Mouse (Mus musculus) heart, adult 11 months (tissue): ENCODE measurements at regions not wholly inside any gene's neighbourhood (a gene's known extent, or its start where the extent isn't known, plus 50 kb on each side); places are given as distances from the start of the nearest gene placed in this dataset.
A peak's percentile ranks its signal among the peaks of the same experiment; 100 is the strongest.
"Not testable (repeated sequence)": the region's sequence is repeated elsewhere in the genome, so short reads cannot be mapped to it uniquely, and the experiment has no call there.

Experiments used
- DNase-seq: peaks from one replicate; pipeline ENCODE4 v3.0.0; 2022

DNA sequence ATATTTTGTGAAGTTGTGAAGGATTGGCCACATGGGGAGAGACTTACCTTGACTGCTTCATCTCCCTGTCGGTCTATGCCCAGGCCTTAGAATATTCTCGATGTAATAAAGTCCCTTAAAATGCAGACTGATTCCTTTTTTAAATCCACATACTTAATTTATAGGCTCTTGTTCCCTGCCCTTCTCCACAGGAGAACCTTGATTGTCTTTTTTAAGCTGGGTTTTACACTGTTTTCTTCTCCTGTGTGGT, 77.8 kb upstream of the Cpsf6 start:
- DNase-seq = no peak

DNA sequence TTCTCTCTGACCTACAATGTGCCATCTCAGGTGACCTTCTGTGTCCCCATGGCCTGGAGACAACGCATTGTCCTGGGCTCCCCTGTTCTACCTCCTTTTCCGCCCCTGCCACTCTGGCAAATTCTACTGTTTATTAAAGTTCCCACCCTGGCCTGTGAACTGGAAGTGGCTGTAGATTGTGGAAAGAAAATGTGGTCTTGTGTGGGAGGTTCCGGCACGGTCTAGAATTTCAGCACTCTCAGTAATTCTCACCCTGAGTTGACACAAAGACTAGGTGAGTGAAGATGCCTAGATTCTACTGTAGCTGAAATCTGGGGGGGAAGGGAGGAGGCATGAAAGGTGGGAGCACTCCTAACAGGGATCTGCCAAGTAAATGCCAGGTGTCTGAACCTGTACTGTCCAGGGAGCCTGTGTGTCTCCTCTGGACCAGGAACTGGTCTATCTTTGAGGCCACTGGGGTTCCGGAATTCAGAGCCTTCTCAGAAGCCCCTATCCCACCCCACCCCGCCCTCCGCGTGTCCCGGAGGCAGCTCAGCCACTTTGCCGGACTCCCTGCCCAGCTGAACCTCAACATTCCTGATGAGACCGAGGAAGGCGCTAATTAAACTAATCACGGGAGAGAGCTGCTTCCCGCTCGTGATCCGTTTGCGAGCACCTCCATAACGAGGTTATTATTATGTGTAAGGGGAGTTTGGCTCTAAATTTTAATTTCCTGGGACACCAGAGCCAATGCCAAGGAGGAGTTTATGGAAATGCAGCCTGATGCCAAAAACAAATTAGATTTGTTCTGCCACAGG, 77.3 kb upstream of the Cpsf6 start:
- DNase-seq = no peak

DNA sequence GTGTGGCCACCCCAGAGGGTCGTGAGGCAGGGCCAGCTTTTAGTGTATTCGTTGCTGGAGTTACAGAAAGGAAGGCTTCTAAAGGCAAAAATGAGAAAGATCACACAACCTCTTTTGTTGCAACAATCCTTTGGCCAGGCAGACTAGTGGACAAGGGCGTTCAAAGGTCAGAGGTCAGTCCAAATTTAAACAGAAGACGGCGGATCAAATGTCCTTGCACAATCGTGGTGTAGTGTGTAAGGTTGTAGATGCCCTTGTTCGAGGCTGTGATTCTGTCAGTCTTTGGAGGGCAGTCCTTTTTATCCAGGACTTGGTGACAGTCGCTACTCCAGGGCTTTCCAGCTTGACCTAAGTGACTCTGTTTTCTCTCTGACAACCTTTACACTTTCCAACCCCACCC, 76.6 kb upstream of the Cpsf6 start:
- no peak for DNase-seq

DNA sequence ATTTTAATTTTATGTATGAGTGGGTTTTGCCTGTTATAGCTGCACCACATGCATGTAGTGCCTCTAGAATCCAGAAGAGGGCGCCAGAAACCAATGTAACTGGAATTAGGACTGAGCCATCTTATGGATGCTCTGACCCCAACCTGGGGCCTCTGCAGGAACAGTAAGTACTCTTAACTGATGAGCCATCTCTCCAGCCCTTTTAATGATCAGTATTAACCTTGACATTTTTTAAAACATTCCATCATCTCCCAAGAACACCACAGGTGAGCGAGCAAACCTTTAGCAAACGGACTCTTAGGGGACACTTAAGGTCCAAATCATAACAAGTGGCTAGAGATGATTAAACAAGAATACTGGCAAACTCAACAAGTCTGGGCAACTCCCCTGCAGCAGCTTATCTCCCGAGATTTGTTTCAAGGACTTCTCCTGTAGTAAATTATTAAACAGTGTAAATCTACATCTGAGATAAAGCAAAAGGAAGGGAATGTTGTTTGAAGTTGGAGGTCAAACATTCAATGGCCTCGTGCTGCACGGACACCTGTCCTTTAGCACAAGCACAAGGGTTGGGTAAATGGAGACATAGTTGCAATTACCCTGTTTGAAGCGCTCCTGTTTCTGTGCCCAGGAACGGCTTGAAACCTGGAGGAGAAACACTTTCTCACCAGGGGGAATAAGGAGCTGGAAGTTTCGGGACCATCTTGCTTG, 75.9 kb upstream of the Cpsf6 start:
- peak; percentile 93 for DNase-seq

DNA sequence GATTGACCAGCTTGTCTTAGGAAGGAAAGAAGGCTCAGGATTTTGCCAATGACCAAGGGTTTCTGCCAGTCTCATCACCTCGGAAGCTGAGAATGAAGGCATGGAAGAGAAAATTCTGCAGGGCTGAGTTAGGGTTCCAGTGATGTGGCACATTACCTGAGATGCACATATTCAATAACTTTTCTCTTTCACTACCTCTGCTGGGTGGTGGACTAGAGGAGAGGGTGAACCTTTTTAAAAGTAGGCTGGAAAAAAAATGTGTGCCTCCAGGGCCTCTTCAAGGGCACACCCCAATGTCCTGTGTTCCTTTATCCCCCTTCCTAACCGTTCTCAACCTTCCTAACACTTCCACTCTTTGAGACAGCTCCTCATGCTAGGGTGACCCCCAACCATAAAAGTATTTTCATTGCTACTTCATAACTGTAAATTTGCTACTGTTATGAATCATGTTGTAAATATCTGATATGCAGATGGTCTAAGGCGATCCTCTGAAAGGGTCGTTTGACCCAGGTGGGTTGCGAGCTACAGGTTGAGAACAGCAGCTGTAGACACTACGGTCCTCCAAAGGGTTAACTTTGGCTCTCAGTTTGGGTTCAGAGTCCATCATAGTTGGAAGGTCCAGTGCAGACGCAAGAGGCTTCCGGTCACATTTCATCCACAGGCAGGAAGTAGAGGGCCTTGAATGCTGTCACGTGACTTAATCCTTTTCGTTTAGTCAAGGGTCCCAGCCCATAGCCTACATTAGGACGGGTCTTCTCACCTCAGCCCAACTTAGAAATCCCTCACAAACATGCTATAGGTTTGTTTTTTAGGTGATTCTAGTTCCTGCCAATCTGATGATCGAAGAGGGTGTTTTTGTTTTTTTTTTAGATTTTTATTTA, 75.1 kb upstream of the Cpsf6 start:
- no peak for DNase-seq

DNA sequence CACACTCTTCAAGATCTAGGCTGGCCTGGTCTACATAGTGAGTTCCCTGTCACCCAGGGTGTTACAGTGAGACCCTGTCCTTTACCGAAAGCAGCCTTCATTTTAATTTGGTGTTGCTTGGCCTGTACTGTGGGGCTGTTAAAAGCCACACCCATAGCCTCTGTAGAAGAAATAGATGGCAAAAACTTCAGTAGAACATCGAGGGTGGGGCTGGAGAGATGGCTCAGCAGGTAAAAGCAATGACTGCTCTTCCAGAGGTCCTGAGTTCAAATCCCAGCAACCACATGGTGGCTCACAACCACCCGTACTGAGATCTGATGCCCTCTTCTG, 74.3 kb upstream of the Cpsf6 start:
- DNase-seq = no peak

DNA sequence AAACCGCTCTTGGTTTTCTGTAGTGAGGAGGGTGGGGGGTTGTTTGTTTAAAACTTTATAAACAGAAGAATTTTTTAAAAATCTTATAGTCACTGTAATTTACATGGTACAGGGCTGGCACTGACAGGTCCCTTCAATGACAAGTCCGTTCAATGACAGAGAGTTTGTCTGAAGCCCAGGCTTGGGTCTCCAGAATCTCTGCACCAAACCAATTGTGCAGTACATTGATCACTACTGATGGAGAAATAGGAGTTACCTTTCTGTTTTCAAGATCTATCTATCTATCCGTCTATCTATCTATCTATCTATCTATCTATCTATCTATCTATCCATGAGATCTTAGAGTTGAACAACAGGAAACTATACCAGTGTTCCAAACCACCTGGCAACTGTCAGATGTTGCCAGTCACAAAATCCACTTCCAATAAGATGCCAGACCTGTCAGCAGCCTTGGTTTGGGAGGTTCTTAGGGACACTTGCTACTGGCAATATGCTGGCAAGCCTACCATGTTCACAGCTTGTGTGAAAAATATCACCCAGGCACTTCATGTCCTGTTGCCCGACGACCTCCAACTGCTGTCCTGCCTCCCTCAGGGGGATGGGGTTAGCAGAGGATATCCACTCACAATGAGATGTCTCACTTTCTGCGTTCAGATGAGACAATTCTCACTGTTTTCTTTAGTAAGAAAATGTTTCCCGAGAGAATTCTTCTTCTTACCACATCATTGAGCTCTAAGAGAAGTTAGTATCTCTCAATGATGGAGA, 73.8 kb upstream of the Cpsf6 start:
- no peak for DNase-seq

DNA sequence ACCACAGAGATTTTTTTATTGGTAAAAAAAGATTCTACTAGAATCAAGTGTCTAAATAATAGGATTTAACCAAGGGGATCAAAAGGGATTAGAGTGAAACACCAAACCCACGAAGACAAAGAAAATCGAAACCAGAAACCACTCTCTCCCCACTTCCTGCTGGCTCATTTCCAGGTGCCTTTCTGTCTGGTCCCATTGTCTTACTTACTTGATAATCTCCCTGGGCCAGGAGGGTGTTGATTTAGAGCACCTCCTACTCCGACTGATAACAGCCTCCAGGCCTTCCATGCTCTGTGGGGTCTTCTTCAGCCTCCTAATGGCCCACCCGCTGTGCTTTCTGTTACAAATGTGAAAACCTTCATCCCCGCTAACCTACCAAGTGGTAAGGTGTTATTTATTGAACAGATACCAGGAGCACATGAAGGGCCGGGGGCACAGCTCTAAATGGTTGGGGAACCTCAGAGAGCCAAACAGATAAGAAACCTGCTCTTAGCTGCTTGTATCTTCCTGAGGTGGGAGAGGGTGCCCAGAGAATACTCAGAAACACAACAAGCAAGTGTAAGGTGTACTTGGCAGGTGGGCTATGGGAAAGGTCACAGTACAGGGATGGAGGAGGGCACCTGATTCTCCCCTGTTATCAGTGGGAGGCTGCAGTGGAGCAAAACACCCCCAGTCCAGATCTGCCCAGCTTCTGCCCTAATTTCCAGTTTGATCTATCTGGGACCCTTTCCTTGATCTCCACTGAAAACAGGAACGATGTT, 72.6 kb upstream of the Cpsf6 start:
- peak; percentile 97 for DNase-seq

DNA sequence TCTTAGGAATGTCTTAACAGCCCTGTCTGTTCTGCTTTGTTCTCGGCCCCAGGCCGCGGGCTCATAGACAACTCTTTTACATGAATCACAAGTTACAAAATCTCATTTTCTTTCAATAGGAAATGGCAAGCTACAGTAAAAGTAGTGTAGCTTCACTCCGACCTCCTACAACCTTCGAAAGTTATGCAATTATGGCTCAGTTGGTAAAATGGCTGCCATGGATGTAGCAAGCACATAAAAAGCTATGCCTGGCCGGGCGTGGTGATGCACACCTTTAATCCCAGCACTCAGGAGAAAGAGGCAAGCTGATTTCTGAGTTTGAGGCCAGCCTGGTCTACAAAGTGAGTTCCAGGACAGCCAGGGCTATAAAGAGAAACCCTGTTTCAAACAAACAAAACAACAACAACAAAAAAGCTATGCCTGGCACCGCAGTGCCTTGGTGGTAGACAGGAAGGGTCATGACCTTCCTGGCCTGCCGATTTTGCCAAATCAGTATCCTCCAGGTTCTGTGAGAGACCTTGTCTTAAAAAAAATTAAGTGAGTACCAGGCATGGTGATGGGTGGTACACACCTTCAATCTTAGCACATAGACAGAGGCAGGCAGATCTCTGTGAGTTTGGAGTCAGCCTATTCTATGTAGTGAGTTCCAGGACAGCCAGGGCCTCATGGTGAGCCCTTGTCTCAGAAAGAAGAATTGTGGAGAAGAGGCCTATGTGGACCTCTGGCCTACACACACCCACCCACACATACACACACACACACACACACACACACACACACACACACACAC, 71.8 kb upstream of the Cpsf6 start:
- peak; percentile 74 for DNase-seq

DNA sequence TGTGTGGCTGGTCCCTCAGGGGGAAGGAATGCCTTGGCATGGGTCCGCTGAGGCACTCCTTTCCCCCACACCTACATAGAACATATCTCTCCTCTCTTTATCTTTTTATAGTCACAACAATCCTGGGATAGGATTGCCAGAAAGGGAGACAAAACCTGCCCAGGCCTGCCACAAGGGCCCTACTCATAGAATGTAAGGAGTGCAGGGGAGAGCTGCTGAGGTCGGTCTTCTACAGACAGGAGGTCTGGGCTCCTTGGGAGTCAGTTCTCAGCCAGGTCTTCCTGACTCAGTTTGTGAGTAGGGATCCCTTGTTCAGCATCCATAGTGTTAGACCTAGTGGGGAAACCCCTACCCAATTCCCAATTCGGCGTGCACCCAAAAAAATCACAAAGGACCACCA, 70.8 kb upstream of the Cpsf6 start:
- no peak for DNase-seq

DNA sequence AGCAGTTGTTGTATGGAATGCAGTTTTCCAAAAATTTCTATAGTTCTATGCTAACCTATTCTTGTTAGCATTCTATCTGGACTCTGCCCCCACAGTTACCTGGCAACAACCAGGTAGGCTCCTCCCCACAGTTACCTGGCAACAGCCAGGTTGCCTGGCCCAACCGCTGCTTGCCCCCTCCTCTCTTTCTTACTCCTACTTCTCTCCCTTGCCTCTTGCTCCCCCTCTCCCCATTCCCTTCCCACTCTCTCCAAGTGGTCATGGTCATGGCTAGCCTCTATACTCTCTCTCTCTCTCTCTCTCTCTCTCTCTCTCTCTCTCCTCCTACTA, 70.4 kb upstream of the Cpsf6 start:
- DNase-seq = no peak

DNA sequence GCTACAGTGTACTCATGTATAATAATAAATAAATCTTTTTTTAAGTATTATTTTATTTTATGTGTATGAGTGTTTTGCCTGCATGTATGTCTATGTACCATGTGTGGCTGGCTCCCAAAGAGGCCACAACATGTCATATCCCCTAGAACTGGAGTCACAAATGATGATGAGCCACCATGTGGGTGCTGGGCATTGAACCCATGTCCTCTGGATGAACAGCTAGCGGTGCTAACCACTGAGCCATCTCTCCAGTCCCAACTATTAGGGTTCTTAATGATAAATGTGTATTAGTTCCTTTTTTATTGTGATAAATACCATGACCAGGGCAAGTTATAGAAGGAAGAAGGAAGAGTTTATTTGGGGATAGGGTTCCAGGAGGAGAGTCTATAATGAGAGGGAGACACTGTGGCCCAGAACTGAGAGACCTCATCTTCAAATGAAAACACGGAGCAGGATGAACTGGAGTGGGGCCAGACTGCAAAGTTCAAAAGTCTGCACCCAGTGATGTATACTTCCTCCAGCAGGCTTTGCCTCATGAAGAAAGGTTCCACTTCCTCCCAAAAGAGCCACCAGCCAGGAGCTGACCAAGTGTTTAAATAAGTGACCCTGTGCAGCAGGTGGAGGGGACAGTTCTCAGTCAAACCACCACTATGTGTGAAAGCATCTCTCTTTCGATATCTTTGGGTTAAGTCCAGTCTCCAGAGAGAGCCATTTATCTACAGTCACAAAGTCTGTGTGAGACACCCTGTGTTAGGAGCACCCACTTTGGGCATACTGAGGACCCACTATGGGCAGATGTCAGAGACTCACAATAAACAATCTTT, 69.8 kb upstream of the Cpsf6 start:
- DNase-seq = peak; percentile 40

DNA sequence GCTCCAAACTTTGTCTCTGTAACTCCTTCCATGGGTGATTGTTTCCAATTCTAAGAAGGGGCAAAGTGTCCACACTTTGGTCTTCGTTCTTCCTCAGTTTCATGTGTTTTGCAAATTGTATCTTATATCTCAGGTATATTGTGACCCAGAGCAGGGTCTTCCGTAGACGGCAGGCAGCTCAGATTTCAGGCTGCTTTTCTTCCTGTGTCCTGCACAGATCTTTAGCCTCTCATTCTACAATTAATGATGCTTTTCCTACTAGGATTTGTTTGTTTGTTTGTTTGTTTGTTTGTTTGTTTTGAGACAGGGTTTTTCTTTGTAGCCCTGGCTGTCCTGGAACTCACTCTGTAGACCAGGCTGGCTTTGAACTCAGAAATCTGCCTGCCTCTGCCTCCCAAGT, 69.0 kb upstream of the Cpsf6 start:
- not testable (repeated sequence) for DNase-seq

DNA sequence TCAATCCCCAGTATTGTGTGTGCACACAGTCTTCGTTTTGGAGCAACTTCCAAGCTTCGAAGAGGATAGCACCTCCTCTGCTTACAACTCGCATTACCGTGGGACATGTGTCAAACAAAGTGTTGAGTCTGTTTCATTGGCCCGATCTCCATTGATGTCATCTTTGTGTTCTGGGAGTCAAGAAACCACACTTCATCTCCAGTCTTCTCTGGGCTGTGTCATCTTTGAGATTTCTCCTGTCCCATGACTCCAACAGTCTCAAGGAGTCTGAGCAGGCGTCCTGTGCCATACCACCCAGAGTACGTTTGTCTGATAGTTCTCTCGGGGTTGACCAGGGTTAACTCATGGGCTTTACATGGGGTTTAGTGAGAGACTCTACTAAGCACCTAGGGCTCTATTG, 67.8 kb upstream of the Cpsf6 start:
- peak; percentile 65 for DNase-seq

DNA sequence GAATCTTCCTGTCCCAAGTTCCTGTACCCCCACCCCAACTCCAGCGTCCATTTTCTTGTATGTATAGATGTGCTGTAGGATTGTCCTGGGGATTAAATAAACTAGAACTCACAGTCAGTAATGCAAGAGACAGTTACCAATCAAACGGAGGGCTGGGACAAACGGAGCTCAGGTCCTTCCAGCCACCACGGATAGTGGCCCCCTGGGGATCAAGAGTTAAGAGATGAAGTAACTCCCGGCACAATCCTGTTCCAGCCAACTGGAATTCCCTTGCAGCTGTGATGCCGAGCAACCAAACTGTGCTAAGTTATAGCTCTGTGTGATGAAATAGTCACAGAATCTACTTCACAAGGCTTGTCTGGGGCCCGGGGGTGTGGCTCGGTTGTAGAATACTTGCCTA, 67.4 kb upstream of the Cpsf6 start:
- DNase-seq = peak; percentile 72

DNA sequence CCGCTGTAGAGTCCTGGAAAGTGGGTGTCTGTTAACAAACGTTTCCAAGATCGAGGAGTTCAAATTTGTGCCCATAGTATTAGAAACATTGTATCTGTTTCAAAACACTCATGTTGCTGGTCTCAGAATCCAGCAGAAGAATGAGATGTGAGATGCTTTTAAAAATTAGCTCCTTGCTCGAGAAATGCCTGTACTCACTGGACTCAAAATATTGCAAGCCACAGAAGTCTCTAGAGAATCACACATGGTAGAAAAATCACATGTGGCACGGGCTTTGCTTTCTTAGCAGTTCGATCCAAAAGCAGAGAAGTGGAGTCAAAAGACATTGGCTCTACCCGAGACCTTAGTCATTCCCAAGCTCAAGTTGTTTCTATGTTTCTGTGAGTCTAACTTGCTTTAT, 67.0 kb upstream of the Cpsf6 start:
- peak; percentile 55 for DNase-seq

DNA sequence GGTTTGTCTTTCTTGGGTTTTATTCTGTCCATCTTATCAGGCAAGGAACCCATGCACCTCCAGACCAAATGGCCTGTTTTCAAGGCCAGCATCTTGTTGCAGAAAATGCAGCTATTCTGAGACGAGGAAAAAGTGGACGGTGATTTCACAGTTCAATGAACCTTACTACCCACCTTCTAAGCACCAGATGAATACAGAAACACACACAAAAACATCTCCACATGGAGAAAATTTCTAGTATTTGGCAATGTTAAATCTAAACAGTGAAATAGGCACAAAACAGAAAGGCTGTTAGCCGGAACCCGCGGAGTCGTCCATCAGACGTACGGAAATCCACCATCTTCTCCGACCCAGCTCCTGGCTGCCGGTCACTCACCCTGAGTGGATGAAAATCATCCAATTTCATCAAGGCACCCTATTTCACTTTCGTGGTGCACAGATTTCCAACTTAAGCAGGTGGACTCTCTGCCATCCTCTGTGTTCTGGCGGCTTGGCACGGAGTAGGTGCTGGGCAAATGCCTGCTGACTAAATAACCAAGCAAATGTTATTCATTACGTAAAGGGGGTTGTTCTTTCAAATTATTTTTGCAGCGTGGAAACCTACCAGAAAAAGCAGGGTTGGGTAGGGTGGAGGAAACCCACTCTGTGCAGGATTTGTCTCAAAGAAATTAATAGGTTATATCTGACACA, 66.1 kb upstream of the Cpsf6 start:
- DNase-seq = peak; percentile 45

DNA sequence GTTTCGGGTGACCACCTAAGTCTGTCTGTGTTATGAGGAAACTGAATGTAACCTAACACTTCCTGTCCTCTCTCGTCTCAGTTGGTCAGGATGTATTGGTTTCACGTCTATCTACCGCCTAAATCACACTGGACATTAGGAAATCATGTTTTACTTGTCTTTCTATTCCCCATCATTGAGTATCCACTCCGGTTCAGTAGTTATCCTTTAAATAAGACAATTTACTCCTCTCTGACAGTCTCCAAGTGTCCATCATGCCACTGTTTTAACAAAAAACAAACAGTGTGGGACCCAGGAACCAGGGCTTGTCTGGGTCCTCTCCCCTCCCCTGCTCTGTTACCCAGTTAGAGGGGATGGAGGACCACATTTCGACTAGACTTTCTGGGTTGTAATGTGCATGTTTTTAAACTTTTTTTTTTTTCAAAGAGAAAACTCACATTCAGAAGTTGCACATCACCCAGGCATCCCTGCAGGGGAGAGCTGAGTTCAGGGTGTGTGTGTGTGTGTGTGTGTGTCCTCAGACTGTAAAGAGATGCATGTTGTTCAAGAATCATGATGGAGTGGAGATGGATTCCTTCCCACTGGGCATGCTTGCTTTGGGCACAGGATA, 65.5 kb upstream of the Cpsf6 start:
- peak; percentile 13 for DNase-seq

DNA sequence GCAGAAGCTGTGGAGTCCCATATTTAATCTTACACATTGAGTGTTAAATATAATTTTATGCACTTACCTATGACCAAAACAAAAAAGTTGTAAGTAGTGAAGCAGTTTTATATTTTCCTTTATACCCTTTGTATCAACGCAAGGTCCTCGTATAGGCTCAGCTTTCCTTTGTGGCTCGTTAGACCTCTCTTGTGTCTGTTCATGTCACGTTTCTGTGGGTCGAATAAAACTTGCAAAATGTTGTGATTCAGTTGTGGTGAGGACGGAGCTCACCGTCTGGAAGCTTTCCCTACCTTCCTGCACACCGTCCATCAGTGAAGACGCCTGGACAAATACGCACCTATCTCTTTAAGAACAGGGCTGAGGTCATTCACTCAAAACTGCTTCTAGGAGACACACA, 64.9 kb upstream of the Cpsf6 start:
- peak; percentile 60 for DNase-seq
